Mouse (Mus musculus) common myeloid progenitor, adult 5-6 weeks (primary cell): ENCODE results near the gene Pex5l. TPM values are rescaled to one million over a fixed set of nuclear protein-coding genes. Genes with fewer than 3 reads are reported as not detected.

ENCODE experiments used
- ATAC-seq: replicated peaks from 2 replicates; pipeline ENCODE4 v1.8.0; 2016; ENCODE audit warnings: low read depth, mild to moderate bottlenecking, moderate TSS enrichment, inconsistent platforms; ENCODE audit not compliant: poor library complexity, severe bottlenecking
- total RNA-seq: library from RNA; stranded (forward); fragments of 200-1000, 187-1606 nt; gene quantifications from 2 replicates; pipeline ENCODE4 v1.2.3, GENCODE M21; 2017

Gene Pex5l
- total RNA-seq, 1 experiment from 2014 or later = not detected

DNA sequence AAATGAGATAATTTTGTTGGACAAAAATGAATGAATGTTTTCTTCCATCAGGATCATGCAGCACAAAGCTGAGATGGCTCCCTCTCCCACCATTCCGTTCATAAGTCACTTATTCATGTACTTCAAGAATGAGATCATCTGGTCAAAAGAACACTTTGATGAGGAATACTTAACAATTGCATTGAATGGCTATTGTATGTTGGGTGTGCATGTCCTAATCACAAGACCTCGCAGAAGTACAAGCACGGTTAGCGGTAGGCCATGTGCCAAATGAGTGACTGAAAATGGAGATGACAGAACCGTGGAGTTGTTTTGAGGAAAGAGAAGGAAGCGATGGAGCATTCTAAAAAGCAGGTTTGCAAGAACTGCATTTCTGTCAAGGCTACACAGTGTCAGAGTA lies 72.3 kb downstream of the Pex5l start:
- no peak for ATAC-seq

DNA sequence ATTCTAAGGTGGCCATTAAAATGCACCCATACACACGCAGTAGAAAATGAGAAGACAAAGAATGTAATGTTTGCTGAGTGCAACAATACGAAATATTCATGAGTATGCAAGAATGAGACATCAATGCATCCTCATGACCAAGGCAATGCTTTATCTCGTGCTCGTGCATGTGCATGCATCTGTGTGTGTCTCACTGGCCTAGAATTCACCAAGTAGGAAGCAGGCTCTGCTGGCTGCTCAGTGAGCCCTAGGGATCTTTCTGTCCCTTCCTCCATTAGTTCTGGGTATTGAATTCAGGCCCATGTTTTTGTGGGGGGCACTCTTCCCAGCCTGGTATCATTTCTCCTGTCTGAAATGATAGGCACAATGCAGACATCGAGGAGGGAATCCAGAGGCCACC lies 74.9 kb downstream of the Pex5l start:
- ATAC-seq = no peak

DNA sequence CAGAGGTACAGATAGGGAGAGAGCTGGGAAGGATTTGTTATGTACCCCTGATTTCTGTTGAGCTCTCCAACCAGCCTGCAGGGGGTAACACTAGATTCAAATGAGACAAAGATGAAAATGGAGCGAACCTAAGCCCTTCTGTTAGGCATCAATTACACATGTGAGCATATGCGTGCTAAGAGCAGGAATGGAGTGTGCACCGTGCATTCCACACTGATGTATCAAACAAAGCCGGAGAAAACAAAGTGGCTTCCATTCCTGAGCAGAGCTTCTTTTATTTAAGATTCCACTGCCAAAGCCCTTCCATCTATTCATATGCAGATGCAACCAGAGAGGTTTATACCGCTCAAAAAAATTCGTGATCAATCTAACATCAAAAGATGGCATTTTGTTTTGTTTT lies 79.5 kb downstream of the Pex5l start:
- ATAC-seq = no peak

DNA sequence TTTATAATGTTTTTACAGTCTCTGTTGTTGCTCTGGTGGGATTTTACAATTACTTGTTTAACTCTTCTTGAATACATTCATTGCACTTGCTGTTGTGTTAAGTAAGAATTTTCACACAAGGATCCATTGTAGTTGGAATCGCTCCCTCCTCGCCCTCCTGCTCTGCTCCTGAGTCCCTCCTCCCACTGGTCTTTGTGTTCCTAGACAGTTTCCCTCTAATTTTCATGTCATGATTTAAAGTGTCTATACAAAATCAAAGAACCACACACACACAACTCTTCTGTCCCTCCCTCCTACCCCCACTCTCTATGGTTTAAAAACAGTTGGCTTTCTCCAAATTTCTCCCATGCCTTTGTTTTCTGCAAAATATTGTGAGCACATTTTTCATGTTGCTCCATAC lies 81.6 kb downstream of the Pex5l start:
- no peak for ATAC-seq

DNA sequence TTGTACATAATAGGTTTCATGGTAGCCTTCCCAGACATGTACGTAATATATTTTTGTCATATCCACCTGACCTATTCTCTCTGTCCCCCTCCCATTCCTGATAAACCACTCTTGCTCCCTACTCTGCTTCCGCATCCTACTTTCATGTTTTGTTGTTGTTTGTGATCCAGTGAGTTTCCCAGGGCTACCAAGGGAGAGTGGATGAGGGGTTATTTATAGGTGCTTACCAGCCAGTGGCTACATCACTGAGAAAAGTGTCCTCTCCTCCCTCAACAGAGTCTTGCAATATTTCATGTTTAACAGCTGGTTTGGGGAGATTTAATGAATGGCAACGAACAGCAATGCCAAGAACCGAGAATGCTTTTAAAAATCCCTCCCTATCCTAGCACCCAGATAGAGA lies 82.0 kb downstream of the Pex5l start:
- ATAC-seq = no peak

DNA sequence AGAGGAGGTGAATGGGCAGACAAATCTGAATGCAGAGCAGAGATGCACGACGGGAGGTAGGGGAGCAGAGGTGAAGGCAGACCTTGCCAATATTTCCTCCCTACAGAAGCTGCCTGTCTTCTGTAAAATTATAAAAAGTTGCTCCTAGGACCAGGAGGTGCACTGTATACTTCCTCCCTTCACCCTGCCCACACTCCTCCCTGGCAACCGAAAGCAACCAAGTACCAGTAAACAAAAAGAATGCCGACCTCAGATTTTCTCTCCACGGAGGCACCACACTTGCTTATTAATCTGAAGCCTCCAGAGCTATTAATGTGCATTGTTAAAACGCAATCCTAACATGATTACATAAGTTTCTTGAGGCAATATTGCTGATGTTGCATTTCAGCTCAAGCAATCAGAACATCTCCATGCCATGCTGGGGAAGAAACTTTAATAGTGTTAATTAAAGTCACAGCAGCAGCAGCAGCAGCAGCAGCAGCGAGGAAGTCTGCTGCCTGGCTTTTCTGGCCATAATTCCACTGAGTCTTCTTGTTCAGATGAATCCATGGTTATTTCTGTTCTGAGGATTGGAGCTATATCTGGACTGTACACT lies 82.6 kb downstream of the Pex5l start:
- no peak for ATAC-seq

DNA sequence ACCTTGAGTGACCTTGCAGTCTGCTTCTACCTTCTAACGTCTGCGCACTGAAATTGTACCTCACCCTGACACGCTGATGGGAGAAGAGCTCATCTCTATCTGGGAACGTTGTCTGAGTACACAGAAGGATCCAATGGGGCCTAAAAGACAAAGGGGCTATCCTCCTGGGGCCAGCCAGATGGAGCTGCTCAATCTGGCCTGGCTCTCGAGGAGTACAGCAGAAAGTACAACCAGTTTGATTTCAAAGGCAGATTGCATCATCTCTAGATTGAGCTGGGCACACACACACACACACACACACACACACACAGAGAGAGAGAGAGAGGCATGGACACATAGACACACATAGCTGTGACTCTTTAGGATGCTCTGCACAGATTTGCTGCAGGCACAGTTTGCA lies 94.7 kb downstream of the Pex5l start:
- no peak for ATAC-seq

DNA sequence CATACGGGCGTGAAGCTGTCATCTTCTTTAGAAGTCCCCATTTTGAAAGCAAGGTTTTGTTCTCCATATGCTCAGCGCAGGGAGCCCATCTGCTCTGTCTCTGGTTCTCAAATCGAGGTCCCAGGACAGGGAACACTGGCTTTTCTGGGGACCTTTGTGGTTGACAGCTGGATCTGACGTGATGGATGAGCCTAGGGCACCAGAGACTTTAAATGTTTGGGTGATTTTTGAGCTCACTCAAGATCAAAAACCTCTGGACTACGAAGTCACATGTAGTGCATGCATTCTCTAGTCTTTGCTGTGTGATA lies 98.3 kb downstream of the Pex5l start:
- ATAC-seq = no peak

DNA sequence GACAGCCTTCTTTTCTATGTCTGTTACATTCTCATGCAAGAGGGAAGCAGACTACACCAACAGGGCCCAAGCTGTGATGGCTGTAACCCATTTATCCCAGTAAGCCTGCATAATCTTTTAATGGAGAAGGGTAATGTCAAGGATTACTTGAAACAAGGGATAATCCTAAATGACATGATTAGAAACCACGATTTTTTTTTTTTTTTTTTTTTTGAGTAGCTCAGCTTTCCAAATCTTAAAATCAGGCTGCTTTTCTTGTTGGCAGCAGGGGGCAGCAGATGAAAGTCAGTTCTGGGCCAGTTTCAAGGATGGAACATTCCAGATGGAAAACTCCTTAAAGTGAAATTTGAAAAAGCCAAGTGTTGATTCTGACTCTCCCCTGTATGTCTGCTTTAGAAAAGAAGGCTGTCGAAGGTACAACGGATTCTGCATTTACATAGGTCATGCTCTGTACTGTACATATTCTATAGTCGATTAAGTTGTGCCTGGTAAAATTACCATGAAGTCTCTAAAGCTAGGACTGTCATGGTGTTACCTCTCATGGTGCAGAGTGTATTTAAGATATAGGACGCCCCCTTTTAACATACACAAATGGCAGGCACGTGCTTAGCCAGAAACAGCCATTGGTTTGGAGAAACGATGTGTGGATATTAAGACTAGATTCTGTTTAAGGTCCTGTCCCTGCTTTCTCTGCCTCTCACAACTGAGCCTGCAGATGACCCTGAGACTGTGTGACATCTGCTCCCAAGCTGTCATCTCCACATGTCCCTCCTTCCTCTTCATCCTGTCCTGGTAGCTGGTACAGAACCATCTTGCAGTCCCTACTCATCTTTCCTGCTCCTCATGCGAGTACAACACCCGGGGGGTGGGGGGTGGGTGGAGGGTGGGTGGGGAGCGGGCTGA lies 98.9 kb downstream of the Pex5l start:
- ATAC-seq = no peak

DNA sequence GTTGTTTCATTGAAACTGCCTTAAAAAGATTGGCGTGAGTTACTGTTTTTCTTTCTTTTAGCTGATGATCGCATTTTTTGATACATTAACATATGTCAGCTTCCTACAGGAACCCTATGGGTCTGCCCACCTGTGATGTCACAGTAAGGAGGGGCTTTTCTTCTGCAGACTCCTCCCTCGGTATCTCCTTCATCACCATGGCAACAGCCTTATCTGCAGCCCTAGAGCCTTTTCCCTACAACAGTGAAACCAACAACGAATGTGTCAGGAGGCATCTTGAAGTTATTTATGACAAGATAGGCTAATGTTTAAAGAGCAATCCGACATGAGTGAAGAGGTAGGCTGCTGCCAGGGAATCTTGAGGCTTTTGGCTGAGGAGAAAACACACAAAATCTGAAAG lies 118.5 kb downstream of the Pex5l start:
- ATAC-seq = no peak

DNA sequence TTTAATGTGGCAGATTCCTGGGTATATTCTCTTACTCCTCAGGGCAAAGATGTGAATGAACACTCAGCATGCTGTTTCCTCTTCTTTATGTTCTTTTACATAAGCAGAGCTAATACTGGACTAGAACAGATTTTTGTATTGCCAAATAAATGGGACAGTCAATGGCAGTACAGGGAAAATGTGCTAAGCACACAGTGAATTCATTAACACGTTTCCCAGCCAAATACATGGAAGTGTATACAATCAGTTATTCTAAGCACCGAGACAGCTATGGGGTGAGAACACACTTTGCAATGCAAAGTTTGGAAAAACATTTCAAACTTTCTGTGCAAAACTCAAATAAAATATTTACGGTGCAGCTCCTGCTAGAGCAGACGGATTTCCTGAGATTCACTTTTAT lies 139.1 kb downstream of the Pex5l start:
- no peak for ATAC-seq

DNA sequence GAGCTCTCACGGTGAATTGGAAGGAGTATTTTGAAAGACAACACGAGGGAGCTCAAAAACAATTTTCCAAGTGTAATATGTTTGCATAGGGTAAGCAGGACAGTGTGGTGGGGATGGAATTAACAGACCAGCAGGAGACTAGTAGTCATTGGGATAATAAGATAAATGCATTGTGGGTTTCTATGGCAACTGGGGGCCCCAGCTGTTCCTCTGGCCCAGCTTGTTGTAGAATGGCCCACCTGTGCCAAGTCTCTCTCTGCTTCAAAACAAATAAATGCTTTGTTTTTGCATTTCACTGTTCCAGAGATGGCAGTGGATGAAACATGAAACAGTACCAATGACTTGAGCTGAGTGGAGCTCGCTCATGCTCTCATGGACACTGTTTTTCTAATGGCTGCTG lies 141.3 kb downstream of the Pex5l start:
- ATAC-seq = no peak

DNA sequence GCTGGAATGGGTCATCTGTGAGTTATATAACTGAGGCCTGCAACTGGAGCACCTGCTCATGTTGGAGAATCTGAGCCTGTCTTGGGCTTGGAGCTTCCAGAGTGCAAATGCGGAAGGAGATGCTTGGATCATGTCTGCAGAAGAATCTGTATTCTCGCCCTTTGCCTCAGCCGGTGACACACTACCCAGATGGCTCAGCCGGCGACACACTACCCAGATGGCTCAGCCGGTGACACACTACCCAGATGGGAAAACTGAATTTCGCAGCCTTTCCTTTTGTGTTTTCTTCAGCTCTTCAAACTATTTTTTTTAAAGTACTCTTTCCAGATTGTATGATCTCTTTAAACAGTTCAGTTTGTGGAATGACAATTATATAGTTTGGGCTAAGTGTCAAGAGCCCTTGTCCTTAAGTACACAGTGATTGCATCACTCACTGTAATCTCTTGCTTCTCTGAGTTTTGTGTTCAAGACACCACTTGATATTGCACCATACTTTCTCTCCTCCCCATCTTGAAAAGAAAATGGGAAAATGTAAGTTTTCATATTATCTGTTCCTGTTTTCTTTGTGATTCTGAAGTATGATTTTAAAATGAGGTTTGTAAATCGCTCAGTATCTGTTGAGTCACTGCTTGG lies 142.5 kb downstream of the Pex5l start:
- ATAC-seq = no peak

DNA sequence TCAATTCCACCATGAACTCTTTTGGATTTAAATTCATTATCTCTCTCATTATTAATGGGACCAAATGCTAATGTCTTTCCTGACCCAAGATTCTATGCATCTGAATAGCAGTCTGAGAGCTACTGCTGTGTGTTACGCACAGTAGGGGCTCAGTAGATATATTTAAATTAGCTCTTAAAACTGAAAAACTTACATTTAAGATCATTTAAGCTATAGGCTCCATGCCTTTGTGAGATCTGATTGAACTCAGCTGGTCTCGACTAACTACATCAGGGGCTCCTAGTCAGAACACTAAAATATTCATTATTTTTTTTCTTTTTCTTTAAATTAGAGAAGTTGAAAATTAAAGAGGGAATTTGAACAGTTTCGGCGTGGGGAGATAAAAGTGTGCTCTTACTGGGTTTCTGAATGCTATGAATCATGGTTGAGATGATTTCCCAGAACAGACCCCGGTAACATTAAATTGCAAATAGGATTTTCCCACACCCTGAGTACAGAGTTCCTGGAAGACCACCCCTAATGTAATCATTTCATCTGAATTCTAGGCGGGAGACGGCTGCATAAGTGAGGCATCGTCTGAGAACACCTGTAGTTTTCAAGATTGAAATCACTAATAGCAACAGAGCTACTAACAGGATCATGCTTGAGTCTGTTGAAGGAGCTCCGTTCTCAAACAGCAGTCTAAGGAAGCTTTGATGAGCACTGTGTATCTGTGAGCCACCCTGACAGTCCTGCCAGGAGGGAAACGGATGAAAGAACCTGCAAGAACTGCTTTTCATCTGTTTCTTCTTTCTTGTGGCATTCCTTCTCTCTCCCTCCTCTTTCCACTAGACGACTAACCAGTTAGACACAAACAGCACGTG lies 151.1 kb downstream of the Pex5l start:
- ATAC-seq = no peak

DNA sequence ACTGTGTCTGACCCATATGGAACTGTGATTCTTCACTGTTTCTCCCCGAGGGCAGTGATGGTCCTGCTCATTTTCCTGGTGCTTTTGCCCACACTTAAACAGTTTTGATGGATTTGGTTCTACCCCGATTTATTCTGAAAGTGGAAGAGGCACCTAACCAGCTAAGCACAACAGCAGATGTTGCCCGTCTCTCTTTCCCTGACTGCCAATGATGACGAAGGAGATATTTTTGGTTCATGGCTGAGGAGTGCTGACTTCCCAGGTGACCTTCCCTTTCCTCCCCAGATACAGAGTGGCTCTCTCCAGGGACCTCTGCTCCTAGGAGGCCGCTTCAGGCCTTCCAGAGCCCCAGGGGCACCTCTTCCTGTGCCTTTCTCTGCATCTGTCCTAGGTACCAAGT lies 155.2 kb downstream of the Pex5l start:
- ATAC-seq = no peak

DNA sequence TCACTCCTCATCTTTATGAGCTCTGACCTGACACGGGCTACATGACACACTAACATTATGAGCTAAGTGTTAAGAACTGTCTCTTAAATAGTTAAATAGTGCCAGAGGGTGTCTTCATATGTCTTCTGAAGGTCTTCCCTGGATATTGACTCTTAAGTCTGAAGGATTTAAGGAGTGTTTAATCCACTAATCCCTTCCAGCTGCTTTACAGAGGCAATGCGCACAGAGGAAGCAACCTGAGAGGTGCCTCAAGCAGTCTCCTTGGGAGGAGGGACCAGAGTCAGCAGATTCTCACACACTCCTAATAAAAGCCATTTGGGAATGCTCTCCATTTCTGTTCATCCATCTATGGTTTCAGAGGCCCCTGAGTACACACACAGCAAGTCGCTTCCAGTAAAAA lies 157.9 kb downstream of the Pex5l start:
- no peak for ATAC-seq

DNA sequence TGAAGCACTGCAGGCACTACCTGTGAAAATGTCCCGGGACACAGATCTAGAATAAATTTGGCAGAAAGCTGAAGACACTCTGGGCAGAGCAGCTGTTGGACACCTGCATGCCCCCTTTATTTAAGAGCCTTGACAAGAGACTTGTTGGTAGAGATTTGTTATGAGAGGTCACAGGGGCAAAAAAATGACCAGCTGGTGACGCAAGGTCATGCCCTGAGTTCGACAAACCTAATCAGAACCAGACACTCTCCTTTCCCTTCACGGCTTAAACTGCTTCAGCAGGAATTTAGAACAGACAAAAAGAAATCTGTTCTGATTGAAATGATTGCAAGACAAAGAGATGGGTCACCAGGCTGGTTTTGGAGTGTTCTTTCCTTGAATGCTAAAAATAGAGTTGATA lies 163.1 kb downstream of the Pex5l start:
- ATAC-seq = no peak

DNA sequence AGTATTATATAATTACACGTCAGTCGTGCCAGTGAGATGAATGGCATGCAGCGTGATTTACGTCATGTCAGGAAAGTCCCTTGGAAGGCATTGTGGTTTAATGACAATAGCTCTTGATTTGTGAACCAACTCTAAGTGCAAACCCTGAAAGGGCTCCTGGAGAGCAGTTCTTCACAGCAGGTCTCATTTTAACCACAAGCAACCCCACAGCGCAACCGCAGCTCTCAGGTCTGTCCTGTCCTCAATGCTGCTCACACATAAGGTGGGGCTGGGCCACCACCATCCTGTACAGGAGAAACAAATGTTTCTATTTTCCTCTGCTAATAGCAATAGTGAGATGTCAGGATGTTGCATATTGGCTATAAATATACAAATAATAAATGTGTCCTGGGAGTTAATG lies 163.8 kb downstream of the Pex5l start:
- no peak for ATAC-seq

DNA sequence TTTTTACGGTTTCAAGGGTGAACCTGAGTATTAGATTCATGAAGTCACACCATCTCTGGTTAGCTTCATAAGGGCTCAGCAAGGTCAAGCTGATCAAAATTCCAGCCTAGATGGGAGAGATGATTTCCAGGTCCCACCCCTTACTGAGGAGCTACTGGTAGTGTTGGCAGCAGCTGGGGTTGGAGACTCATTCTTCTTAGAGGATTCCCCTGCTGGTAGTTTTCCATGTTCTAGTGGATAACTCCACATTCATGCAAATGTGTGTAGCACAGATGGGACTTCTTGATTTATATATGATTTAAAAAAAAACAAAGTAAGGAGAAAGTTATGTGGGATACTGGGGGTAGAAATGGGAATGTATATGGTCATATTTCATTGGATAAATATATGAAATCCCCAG lies 172.8 kb downstream of the Pex5l start:
- no peak for ATAC-seq

DNA sequence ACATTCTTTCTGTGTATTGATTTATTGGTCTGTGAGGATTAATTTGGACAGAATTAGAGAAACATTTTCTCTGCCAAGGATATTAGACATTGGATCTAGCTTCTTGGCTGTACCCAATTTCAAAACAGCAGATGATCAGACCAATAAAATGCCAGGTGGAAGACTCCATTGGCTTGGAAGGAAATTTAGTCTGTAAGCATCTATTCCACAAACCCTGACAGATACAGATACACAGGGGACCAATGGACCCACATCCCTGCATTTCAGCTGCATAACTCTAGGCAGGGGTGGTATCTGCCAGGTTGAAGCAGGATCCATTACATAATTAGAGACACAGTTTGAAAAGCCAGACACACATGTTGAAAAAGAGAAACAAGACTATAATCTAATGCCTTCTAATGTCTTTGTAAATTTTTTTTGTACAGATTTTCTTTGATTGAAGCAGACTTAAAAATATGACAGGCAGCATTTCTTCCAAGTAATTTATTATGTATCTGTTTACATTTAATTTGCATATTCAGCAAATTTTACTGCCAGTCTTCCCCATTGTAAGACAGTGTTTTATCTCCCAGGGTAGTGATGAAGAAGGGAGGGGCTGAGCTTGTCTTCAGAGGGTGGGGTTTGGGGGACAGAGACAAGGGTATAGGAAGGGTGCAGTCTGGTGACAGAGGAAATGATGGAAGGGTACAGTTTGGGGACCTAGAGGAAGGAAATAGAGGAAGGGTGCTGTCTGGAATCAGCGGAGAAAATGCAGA lies 174.2 kb downstream of the Pex5l start:
- no peak for ATAC-seq
